Mouse (Mus musculus) embryonic facial prominence, embryonic 14.5 days (tissue): ENCODE measurements around the gene Nectin4. TPM values are rescaled to one million over a fixed set of nuclear protein-coding genes. Genes with fewer than 3 reads are reported as not detected.

Experiments
- ATAC-seq: fragments of 200-750 bp; cut with Nextera tagmentation; 2 replicates; pipeline ENCODE4 v1.8.0; 2017; ENCODE audit warnings: low read depth, moderate number of reproducible peaks, moderate TSS enrichment
- DNase-seq: peaks from one replicate; pipeline ENCODE4 v3.0.0-alpha.2; 2015; ENCODE audit warnings: low spot score
- H3K27ac ChIP-seq: fragments of 300-500 bp; sonication (generic); replicated peaks from 2 replicates; pipeline ENCODE4 v1.5.1; 2014; ENCODE audit warnings: low read depth, mild to moderate bottlenecking, low read length, moderate library complexity
- H3K27me3 ChIP-seq: fragments of 300-500 bp; sonication (generic); replicated peaks from 2 replicates; pipeline ENCODE4 v1.6.1; 2014; ENCODE audit warnings: low read length; ENCODE audit not compliant: control insufficient read depth, insufficient read depth
- H3K36me3 ChIP-seq: fragments of 300-500 bp; sonication (generic); 2 replicates; pipeline ENCODE4 v1.6.1; 2014; ENCODE audit warnings: low read length, mixed read lengths; ENCODE audit not compliant: control insufficient read depth, insufficient read depth
- H3K4me1 ChIP-seq: fragments of 300-500 bp; sonication (generic); 2 replicates; pipeline ENCODE4 v1.6.1; 2014; ENCODE audit warnings: antibody characterized with exemption, low read length; ENCODE audit not compliant: control insufficient read depth, insufficient read depth
- H3K4me2 ChIP-seq: fragments of 300-500 bp; sonication (generic); 2 replicates; pipeline ENCODE4 v1.6.1; 2014; ENCODE audit warnings: low read depth, mild to moderate bottlenecking, low read length, moderate library complexity, mixed read lengths
- H3K4me3 ChIP-seq: fragments of 300-500 bp; sonication (generic); 2 replicates; pipeline ENCODE4 v1.5.1; 2014; ENCODE audit warnings: low read depth, mild to moderate bottlenecking, low read length
- H3K9ac ChIP-seq: fragments of 300-500 bp; sonication (generic); 2 replicates; pipeline ENCODE4 v1.6.1; 2014; ENCODE audit warnings: low read depth, mild to moderate bottlenecking, low read length, moderate library complexity, mixed read lengths
- H3K9me3 ChIP-seq: fragments of 300-500 bp; sonication (generic); 2 replicates; pipeline ENCODE4 v1.6.1; 2016; ENCODE audit warnings: low read length; ENCODE audit not compliant: control insufficient read depth
- WGBS: fragments of 180-500 bp; shearing (Covaris S2); extraction: QIAGEN DNeasy Blood & Tissue Kit; methylation state at CpG from one replicate; pipeline ENCODE4 v1.1.7; 2014; 5-methylcytosine and 5-hydroxymethylcytosine counted together
- polyA plus RNA-seq: library from polyadenylated mRNA; unstranded; fragments of >200 nt; fragmentation: Nextera tagmentation; extraction: Ambion mirVana; gene quantifications from 2 replicates; pipeline ENCODE4 v1.2.1, GENCODE M21; 2014

The Nectin4 gene
- polyA plus RNA-seq, 1 experiment from 2014 or later, result 7.7 TPM

- WGBS, result under 1% methylated on average over 49 of the region's 61 CpGs
These were observed 40.3 kb upstream of the Nectin4 start for GRCm38 (mm10) chr1:171329433-171330215.

DNA sequence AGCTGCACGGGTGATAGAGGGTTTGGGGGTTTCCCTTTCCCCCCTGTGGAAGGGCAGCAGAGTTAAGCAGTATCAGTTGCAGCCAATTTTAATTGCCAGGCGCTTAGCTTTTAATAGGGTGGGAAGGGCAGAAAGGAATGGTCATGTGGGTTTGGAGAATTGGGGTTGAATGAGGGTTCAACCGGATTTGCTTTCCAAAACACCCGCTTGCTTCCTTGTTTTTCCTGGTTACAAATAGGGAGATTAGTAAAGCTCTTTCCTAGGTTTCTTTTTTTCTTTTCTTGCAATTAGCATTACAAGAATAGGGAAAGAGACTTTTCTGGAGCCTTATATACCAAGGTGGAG is 39.7 kb upstream of the Nectin4 start:
- DNase-seq, result peak; percentile 72
- H3K4me3 ChIP-seq, result peak overlapping the region; percentile 83
- H3K4me1 ChIP-seq, result peaks cover 18% of the 10 kb centered on the region
- H3K4me2 ChIP-seq, result peak overlapping the region; percentile 64
- 0 out of 2 replicates have a peak, but pooled peaks have one; percentile 2 for ATAC-seq
- H3K27ac ChIP-seq, result peak overlapping the region; percentile 98
- 0% methylated on average over 4 of the region's 4 CpGs for WGBS
- H3K9me3 ChIP-seq, result no peaks in the 10 kb centered on the region
- no peaks in the 10 kb centered on the region for H3K27me3 ChIP-seq
- H3K36me3 ChIP-seq, result peaks cover 5% of the 10 kb centered on the region; the same call in 1 of the 2 replicates
- H3K9ac ChIP-seq, result peak overlapping the region; percentile 98

More at GRCm38 (mm10) chr1:171329433-171330215, 40.3 kb upstream of the Nectin4 start:
- DNase-seq (peak; percentile 94), ATAC-seq (peak; percentile 88)
- Histone ChIP-seq H3K4me2 (peak overlapping the region; percentile 64), H3K4me1 (peaks cover 18% of the 10 kb centered on the region), H3K36me3 (peaks cover 8% of the 10 kb centered on the region; the same call in 1 of the 2 replicates), H3K4me3 (peak overlapping the region; percentile 83), H3K9ac (peak overlapping the region; percentile 98), H3K27me3 (no peaks in the 10 kb centered on the region), H3K9me3 (no peaks in the 10 kb centered on the region), H3K27ac (peak overlapping the region; percentile 98)

DNA sequence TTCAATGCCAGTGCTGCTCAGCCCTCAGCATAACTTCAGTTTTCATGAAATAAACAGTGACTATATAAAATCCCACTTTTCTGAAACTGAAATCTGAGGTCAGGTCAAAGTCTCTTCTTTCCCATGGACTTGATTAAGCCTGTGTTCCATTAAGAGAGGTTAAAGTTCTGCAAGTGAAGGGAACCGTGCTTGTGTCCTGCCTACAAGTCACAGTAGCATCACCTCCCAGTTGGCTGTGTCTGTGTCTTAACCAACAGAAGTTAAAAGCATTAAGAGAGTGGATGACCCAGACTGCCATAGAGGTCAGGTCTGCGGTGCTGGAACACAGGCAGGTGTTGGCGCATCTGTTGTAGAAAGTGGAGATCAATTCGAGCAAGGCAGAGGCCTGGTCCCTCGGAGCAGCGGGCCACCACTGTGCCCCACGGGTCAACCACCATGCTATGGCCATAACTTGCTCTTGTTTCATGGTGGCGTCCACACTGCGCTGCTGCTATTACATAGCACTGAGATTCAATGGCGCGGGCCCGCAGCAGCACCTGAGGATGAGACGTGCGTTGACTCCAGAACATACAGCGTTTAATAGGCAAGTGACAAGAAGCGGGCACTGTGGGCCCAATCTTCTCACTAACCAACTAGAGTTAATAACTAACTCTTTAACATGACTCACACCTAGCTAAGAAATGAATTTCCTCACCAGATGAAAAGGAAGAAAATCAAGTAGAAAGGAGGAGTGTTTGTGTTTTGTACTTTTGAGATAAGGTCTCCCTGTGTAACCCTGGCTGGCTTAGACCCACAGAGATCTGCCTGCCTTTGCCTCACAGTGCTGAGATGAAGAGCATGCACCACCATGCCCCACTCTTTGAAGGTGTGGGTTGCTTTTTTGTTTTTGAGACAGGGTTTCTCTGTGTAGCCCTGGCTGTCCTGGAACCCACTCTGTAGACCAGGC is 27.4 kb upstream of the Nectin4 start:
- Histone ChIP-seq H3K27me3 (no peaks in the 10 kb centered on the region), H3K4me3 (no peak overlapping the region), H3K9ac (no peak overlapping the region), H3K4me1 (0 out of 2 replicates have a peak, but pooled peaks cover 4% of the 10 kb centered on the region), H3K27ac (no peak overlapping the region), H3K36me3 (peaks cover 60% of the 10 kb centered on the region), H3K4me2 (no peak overlapping the region), H3K9me3 (no peaks in the 10 kb centered on the region)
- no peak for ATAC-seq
- DNase-seq, result no peak
- 93% methylated on average over 16 of the region's 16 CpGs for WGBS

- no peak overlapping the region for H3K4me2 ChIP-seq
- H3K36me3 ChIP-seq, result peaks cover 44% of the 10 kb centered on the region
- ATAC-seq, result no peak
These were observed 25.8 kb upstream of the Nectin4 start for GRCm38 (mm10) chr1:171343922-171344677.

DNA sequence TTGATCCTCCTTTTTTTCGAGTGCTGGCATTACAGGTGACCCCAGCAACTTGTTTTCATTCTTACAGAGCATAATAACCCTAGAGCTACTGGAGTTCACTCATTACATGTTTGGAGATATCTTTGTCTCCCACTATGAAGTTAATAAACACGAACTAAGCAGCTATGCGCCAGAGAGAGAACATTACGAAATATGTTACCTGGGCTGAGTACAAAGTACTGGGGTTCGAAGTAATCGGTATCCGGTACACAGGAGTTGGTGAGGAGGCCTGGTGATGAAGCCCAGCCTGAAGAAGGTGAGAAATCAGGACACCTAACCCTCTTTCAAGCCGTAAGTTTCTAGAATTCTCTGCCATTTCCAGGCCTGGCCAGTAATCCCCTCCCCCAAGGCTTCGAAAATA is 25.2 kb upstream of the Nectin4 start:
- H3K4me1 ChIP-seq, result 0 out of 2 replicates have a peak, but pooled peaks cover 4% of the 10 kb centered on the region
- no peak for ATAC-seq
- peak overlapping the region; percentile 96 for H3K4me3 ChIP-seq
- no peaks in the 10 kb centered on the region for H3K27me3 ChIP-seq
- H3K9ac ChIP-seq, result peak overlapping the region; percentile 86
- WGBS, result 74% methylated on average over 9 of the region's 9 CpGs
- H3K36me3 ChIP-seq, result peaks cover 38% of the 10 kb centered on the region
- DNase-seq, result no peak
- no peak overlapping the region for H3K27ac ChIP-seq
- H3K4me2 ChIP-seq, result peak overlapping the region; percentile 92
- H3K9me3 ChIP-seq, result no peaks in the 10 kb centered on the region

More at GRCm38 (mm10) chr1:171343922-171344677, 25.8 kb upstream of the Nectin4 start:
- no peaks in the 10 kb centered on the region for H3K9me3 ChIP-seq
- no peak overlapping the region for H3K27ac ChIP-seq
- H3K9ac ChIP-seq, result no peak overlapping the region
- no peak overlapping the region for H3K4me3 ChIP-seq
- H3K27me3 ChIP-seq, result no peaks in the 10 kb centered on the region
- peak; percentile 33 for DNase-seq
- WGBS, result 79% methylated on average over 9 of the region's 9 CpGs
- 0 out of 2 replicates have a peak, but pooled peaks cover 4% of the 10 kb centered on the region for H3K4me1 ChIP-seq

DNA sequence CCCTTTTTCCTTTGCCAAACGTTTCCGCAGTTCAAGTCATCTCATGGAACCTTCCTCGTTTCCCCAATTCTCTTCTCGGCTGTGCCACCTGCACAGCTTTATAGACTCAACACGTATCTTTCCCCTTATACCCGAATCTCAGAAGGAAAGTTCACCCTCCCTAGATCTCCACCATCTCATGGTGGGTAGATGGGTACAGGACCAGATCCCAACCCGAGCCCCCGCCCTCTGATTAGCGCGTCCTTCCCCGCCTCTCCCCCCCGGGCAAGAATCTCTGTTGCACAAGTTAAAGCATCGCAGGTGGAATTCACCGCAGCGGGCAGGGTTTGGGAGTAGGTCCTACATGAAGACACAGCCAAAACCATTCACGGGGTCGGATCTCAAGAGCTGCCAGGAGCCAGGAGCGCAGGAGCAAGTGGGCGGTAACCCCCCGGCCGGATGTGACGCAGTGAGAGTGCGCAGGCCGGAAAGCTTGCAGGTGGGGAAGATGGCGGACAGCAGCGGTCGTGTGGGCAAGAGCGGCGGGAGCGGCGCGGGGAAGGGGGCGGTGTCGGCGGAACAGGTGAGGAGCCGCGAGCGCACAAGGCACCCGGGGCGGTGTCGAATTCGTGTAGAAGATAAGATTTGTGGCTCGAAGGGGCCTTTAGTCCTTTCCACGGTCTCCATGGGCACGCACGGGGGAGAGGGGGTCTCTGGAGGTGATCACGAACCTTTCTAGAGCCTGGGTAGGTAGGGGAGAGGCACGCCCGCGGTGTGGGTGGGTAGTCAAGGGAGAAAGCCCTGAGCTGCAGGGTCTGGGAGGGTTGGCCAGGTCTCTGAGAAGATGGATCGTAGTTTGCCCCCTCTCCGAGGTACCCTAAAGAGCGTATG is 24.4 kb upstream of the Nectin4 start, which contains the start of the genes Nit1 and Pfdn2:
Nit1 (minus strand) TSS at position 422 of the 870 bp plus-strand sequence.
Pfdn2 (plus strand) TSS at position 446 of the 870 bp plus-strand sequence.
- H3K9ac ChIP-seq, result peak within 1 kb of the TSS; percentile 86
- H3K36me3 ChIP-seq, result peaks cover 31% of the 10 kb centered on the region
- DNase-seq (peak; percentile 95), ATAC-seq (peak; percentile 95)
- WGBS, result 1% methylated on average over 49 of the region's 53 CpGs
- peak within 1 kb of the TSS; percentile 73; the same call in 1 of the 2 replicates for H3K27ac ChIP-seq
- H3K4me2 ChIP-seq, result peak within 1 kb of the TSS; percentile 92
- H3K4me1 ChIP-seq, result 0 out of 2 replicates have a peak, but pooled peaks cover 4% of the 10 kb centered on the region
- peak within 1 kb of the TSS; percentile 96 for H3K4me3 ChIP-seq
- no peaks in the 10 kb centered on the region for H3K9me3 ChIP-seq
- H3K27me3 ChIP-seq, result no peaks in the 10 kb centered on the region

- Histone ChIP-seq H3K9ac (peak overlapping the region; percentile 86), H3K9me3 (no peaks in the 10 kb centered on the region), H3K4me1 (0 out of 2 replicates have a peak, but pooled peaks cover 4% of the 10 kb centered on the region), H3K27me3 (no peaks in the 10 kb centered on the region), H3K4me3 (peak overlapping the region; percentile 96), H3K27ac (peak overlapping the region; percentile 73; the same call in 1 of the 2 replicates), H3K36me3 (peaks cover 25% of the 10 kb centered on the region), H3K4me2 (peak overlapping the region; percentile 92)
- ATAC-seq (peak; percentile 42; the same call in 1 of the 2 replicates), DNase-seq (no peak)
- under 1% methylated on average over 14 of the region's 14 CpGs for WGBS
These were observed 23.8 kb upstream of the Nectin4 start for GRCm38 (mm10) chr1:171346095-171346450.
